Mouse (Mus musculus) urinary bladder, postnatal 25 days (tissue): ENCODE data around the gene Slc16a5.
"Not testable (repeated sequence)": the region's sequence is repeated elsewhere in the genome, so short reads cannot be mapped to it uniquely, and the experiment has no call there.

Experiments used
- DNase-seq: peaks from one replicate; pipeline ENCODE4 v3.0.0; 2022; ENCODE audit warnings: low spot score

Gene Slc16a5

DNA sequence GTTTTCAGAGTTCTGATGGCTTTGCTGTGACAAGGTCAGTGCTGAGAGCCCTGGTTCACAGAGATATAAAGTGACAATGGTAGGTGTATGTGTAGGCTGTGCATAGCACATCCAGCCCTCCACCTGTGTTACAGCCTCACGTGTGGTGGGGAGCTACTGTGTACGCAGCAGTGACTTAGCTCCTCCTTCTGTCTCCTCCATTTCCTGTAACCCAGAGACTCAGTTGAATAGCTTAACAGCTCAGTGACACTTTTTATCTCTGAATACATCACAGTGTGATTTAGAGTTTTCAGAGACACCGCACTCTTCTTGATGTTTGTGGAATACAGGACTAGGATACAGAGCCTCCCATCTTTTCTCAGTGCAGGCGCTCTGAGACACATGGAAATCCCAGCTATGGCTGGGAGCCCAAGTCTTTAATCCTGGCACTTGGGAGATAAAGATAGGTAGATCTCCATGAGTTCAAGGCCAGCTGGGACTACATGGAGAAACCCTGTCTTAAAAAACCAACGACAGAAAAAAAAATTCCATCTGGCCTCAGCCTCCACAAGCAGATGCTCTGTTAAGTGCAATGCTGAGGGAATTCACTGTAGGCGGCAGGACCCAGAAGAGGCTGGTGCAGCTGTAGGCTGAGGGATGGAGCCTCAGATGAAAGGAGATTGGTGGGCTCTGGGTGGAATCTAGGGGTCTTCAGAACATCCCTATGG is 19.4 kb downstream of the Slc16a5 start:
- DNase-seq: no peak

DNA sequence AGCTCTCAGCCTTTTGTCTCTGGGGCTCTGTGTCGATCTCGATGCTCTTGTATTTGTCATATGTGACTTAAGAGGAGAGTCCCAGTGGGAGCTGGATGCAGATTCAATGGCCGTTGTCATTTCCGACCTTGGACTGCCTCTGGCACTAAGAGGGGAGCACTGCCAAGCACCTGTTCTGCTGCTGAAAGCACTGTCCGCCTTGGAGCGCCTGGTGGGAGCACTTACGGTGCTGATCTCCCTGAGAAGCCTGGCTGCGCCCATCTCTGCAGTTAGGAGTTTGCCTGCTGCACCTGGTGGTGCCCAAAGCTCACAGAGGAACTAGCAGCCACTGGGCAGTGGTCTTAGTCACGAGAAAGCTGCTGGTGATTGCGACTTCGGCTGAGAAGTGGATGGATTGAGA is 21.0 kb downstream of the Slc16a5 start:
- no peak for DNase-seq

DNA sequence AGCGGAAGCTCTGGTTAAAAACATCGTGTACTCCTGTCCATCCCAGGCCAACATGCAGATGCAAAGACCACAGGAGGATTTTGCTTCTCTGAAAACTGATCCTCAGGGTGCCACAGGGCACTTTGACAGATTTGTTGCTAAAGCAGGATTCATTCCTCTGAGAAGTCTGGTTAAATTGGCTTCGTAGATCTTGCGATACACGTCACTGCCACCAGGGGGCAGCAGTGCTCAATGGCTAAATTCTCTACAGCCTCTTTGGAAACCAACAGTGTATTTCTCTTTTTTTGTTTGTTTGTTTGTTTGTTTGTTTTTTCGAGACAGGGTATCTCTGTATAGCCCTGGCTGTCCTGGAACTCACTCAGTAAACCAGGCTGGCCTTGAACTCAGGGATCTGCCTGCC is 21.5 kb downstream of the Slc16a5 start:
- DNase-seq: peak; percentile 79

DNA sequence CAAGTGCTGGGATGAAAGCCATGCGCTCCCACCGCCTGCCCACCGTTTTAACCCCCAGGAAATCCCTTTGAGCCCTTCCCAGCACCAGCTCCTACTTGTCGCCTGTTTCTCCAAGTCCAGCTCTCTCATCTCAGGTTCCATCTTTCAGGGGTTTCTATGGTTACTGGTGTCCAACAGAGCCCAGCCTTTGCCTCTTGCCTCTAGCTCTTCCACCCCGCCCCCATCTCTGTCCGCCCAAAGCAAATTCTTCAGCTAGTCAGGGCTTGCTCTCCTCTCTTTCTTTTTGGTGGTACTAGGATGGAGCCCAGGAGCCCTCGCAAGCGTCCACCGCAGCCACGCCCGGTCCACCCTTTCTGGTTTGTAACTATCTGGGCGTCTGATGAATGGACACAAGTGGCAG is 22.9 kb downstream of the Slc16a5 start:
- DNase-seq: no peak

DNA sequence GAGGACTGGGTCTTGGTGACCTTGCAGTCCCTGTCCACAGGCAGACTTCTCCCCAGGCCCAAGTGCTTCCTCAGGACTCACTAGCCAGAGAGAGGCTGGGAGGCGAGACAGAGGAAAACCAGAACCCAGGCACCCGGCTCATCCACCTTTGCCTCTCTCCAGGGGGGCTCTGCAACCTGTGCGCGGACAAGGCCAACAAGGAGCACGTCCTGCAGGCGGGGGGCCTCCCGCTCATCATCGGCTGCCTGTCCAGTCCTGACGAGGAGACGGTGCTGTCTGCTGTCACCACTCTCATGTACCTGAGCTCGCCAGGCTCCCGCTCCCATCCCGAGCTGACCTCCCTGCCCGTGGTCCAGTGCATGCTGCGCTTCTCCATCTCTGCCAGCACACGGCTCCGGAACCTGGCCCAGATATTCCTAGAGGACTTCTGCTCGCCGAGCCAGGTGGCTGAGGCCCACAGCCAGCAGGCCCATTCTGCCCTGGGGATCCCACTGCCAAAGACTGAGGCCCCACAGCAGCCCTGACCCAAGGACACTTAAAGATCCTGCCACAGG is 26.4 kb downstream of the Slc16a5 start:
- no peak for DNase-seq

DNA sequence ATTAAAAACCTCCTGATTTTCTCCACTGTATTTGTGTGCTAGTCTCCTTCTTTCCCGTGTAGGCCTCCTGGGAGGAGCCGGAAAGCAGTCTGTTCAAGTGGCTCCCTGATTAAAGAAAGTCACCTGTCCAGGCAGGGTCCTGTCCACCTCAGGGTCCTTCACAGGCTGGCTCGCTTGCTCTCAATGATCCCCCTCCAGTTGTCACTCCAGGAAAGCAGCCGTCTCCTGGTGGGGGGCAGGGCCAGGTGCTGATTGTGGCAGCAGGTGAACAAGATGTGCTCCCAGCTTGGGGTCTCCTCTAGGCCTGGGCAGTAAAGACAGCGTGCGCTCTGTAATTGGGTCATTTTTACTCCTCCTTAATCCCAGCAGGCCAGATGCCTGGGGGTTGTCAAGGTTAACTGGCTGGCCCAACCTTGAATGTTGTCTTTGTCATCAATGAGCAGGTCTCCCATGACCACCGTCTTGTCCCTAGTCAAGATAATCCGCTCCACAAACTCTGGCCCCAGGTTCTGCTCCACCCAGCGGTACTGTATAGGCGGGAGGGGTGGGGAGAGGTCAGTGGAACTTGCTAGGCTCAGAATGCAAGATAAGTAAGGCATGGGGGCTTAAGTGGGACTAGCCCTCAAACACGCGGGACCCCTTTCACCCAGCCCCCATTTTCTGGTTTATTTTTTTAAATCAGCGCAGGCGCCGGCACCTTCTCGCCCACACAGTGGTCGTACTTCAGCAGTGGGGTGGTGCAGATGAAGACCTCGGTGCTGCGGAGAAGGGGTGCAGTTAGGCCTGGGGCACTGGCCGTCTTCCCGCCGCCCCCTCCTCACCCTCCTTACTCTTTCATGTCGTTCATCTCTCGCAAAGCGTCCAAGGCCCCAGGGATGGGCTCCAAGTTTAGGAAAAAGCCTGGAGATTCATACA is 28.4 kb downstream of the Slc16a5 start:
- no peak for DNase-seq

DNA sequence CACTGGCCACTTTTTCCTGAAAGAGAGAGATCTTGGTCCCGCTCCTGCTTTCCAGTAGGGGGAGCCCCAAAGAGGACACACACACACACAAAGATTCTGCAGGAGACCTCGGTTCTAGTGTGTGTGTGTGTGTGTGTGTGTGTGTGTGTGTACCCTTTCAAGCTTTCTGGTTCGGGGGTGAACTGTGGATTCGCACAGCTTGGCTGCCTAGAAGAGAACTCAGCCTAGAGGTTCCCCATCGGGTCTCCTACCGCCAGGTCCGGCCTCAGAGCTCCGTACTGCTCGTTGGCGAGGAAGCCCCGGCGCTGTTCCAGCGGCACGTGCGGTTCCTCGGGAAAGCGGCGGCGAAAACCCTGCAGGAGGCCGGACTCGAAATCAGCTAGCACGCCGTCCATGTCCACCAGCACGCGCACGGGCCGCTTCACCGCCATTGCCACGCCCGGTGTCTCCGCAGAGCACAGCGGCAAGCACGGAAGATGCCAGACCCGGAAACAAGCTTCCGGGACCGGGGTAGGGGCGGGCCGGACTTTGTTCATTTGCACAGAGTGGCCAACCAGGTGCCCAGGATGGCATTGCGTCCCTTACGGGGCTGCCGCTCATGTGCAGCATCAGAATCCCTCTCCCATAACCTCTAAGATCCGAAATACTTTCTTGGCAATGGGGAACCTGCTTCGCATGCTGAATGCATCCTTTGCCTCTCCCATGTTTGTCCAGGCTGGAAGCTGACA is 29.2 kb downstream of the Slc16a5 start, which contains the start of gene Nt5c:
Nt5c (minus strand) TSS at position 507 of the 728 bp plus-strand sequence.
- DNase-seq: peak; percentile 70

DNA sequence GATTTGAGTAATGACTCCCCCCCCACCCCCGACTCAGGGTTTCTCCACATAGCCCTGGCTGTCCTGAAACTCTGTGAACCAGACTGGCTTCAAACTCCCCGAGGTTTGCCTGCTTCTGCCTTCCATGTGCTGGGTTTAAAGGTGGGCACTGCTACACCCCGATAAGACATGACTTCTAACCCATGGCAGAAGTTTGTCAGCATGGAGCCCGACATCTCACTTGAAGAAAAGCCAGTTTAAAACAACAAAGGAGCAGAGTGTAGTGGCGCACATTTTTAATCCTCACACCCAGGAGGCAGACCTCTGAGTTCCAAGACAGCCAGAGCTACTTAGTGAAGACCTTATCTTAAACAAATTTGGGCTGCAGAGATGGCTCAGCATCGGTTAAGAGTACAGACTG is 30.1 kb downstream of the Slc16a5 start:
- no peak for DNase-seq

DNA sequence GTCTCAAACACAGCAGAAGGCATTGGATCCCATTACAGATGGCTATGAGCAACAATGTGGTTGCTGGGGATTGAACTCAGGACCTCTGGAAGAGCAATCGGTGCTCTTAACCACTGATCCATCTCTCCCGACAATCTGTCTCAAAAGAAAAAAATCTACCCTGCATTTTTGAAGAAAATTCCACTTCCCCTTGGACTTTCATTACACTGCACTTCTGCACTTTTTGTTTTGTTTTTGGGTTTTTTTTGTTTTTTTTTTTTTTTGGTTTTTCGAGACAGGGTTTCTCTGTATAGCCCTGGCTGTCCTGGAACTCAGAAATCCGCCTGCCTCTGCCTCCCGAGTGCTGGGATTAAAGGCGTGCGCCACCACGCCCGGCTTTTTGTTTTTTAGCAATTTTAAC is 34.3 kb downstream of the Slc16a5 start:
- DNase-seq: not testable (repeated sequence)

DNA sequence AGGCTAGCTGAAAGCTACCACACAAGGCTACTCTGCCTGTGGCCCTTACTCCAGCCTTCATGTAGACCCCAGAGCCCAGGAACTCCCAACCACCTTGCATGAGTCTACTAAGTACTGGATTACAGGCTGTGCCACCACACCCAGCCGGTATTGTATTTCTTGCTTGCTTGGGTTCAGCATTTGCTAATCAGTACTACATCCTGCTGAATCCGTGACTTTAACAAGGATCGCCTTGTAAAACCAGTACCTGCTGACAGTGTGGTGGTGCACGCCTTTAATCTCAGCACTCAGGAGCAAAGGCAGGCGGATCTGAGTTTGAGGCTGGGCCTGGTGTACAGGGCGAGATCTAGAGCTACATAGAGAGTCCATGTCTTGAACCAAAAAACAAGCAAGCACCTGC is 40.4 kb downstream of the Slc16a5 start:
- DNase-seq: no peak

DNA sequence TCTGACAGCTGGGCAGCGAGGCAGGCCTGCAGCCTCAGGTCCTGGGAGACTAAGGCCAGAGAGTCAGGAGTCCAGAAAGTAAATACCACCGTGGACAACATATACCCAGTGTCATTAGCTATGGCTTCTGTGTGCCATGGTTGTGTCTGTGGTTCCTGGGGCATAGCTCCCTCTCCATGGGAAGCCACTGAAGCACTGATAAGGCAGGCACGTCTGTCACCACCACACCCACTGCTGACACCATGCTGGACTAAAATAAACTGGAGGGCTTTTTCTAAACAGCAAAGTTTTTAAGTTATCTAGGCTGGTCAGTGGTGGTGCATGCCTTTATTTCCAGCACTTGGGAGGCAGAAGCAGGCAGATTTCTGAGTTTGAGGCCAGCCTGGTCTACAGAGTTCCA is 44.3 kb downstream of the Slc16a5 start:
- no peak for DNase-seq

DNA sequence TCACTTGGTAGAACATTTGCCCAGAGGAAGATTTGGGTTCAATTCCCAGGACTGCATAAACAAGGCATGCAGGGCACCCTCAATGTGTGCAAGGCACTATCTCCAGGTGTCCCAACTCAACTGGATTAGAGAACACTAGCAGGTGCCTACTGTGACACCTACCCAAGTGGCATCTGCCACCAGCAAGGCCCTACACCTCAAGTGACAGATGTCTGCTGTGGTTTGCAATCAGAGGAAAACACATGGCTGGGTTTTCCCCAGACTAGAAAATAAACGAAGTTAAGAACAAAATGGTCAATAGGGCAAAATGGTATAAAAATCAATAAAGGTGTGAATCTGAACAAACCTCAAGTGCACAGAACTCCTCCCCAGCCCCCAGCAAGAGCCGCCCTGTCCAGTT is 45.8 kb downstream of the Slc16a5 start:
- DNase-seq: no peak

DNA sequence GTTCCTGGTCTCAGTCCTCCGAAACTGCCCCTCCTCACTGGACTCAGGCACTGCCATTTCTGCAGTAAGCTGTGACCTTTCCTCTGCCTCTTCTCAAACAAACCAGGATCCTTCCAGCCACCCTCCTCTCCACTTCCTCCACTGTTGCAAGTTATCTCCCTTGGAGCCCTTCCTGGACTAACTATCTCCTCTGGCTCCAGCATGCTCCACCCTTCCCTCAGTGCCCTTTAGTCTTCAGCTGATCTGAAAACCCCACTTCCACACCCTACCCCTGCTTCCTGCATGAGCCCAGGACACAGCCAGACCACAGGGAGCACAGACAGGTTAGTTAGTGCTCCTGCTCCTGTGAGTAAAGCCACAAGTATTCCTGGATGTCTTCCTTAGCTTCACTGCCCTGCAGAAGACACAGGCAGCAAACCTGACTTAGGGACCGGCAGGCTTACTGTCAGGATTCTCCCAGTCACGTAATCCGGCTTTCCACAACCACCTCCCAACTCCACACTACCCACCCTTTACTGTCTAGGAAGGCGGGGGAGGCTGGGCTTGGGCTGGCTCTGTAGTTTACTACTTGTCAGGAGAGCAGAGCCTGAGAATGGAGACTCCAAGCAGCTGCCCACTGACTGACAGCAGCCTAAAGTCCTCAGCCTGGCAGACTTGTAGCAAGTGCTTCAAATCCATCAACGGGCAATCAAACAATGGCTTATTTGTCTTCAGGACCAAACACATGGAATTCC is 47.7 kb downstream of the Slc16a5 start:
- DNase-seq: no peak

DNA sequence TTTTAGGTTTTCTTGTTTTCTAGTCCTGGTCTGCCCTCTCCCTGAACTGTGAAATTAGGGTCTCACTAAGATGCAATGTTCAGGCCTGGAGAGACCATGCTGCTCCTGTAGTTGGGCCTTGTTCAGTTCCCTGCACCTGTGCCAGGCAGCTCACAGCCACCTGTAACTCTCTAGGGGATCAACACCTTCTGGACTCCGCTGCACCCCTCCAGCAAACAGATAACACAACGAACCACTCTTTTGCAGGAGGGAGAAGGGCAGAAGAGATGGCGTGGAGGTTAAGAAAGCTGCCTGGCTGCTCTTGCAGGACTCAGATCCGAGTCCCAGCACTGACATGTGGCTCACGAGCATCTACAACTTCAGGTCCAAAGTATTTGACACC is 48.2 kb downstream of the Slc16a5 start:
- DNase-seq: no peak

DNA sequence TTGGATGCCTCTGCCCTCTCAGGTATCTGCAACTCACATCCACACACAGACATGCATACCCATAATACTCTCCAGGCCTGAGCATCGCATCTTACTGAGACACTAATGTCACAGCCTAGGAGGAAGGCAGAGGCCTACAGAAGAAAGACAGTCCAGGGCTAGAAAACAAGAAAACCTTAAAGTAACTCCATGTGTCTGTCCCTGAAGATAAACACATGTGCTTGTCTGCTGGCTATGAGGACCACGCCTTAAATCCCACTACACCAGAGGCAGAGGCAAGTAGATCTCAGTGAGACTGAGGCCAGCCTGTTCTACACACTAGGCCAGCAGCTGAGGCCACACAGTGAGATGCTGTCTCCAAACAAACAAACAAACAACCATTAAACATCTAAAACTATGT is 48.8 kb downstream of the Slc16a5 start:
- DNase-seq: no peak

DNA sequence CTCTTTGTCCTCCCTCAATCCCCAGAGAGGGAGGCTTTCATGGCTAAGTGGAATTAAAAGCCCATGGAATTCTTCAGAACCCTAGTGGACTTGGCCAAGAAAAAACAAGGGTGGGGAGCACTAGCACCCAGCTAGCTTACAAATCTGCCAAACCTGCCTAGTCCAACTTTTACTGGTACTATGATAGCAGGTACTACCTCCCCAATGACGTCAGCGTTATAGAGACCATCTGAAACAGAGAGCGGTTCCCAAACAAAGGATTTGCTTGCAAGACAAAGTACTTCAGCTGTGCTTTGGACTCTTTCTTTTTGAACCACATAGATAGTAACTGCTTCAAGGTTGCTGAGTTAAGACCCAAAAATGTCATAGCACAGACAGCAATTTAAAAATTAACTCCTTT is 49.7 kb downstream of the Slc16a5 start:
- no peak for DNase-seq

DNA sequence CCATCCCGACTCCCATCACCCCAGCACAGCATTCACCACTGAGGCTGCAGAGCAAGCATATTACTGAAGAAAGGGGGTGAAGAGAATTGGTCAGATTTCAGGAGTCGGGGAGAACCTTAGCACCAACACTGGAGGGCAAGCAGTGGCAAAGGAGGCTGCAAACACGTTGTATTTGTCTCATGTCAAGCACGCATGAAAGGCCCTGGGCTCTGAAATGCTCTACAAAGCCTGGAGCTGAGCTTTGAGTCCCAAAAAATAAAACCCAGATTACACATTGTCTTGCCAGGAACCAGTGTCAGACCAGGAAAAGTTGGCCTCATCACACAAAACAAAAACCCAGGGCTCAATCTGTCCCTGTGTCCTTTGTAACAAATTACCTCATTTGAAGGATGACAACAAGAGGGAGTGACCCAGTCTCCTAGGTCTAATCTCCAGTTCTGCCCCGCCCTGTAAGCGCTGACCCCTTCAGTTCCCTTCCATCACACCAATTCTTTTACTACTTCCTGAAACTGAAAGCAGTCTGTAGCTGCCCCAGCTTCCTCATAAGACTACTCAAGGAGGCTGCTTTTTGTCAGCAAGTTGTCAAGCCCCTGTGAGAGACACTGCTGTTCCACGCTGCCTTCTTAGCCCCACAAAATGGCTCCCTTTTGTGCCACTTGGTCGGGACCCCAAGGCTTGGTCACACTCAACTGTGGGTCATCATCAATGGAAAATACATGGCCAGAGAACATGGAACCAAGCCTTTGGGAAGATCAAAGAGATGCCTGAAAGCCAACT is 50.3 kb downstream of the Slc16a5 start:
- DNase-seq: no peak

DNA sequence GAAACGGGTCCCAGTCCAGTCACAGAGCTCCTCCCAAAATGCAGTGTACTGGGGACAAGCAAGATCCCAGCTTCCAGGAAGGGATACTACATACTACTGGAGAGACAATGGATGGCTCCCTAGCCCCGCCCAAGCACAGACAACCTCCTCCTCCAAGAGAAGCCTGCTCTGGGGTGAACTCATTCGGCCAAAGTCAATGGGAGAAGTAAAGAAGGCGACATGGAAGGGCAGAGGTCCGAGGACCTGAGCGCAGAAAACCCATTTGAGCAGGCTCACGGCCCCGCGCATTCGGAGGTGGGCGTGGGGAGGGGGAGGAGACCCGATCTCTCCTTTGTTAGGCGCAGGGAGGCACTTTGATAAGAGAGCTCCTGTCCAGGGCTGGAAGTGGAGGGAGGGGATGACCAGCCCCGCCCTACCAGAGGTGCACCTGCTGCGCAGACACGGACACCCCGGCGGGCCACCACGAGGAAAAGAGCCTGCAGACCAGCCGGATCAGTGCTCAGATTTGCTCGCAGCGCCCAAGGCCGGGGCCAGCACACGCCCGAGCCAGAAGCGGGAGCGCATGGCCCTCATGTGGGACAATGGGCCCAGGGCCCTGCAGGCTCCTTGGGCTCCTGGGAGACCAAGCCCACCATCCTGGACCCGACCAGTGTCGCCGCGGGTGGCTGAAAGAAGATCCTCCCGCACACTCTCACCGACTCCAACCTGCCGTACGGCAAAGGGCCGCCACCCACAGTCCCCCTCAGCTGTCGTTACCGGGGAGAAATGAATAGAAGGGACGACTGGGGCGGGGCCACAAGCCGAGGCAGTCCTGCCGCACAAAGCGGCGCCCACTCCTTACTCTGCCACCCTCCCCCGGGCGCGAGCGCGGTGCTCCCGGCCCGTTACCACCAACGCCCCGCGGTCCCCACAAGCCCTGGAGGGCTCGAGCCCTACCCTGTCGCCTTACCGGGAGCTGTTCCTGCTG is 51.3 kb downstream of the Slc16a5 start:
- DNase-seq: peak; percentile 40

DNA sequence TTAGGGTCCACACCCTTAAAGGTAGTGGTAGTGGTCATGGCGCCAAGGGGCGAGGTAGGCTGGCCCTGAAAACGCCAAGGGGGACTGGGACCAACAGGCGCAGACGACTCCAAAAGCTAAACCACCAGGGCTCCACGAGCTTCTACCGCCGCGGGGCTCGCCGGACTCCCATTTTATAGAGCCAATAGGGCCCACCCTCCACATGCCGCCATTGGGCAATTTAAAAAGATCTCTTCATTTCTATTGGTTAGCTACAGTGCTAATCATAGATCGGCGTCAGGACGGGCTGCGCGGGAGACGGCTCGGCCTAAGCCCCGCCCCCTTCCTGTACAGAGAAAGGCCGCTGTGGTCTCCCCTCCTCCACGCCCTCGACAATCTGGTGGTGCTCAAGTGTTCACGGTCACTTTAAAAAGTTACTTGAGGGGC is 52.0 kb downstream of the Slc16a5 start, which contains the start of gene Jpt1:
Jpt1 (minus strand) TSS at position 150 of the 426 bp plus-strand sequence.
- peak; percentile 91 for DNase-seq

DNA sequence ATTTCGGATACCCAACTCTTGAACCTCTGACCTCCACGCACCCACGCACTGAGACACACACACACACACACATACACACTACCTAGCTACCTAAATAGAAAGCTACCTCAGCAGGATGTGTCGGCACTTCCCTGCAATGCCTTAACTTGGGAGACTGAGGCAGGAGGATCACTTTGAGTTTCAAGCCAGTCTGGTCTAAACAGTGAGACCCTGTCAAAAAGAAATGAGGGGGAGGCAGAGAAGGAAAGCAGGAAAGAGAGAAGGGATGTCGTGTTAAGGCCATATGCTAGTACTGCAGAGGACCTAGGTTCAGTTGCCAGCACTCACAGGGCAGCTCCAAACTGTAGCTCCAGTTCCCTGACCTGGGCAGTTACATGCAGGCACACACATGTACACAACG is 52.7 kb downstream of the Slc16a5 start:
- no peak for DNase-seq
